Mouse (Mus musculus): Measurements from ENCODE around the gene Gm20721. TPM values are rescaled to one million over a fixed set of nuclear protein-coding genes. Genes with fewer than 3 reads are reported as not detected.

Gm20721 gene
- polyA plus RNA-seq, 1 experiment from 2014 or later = 1.3 TPM

DNA sequence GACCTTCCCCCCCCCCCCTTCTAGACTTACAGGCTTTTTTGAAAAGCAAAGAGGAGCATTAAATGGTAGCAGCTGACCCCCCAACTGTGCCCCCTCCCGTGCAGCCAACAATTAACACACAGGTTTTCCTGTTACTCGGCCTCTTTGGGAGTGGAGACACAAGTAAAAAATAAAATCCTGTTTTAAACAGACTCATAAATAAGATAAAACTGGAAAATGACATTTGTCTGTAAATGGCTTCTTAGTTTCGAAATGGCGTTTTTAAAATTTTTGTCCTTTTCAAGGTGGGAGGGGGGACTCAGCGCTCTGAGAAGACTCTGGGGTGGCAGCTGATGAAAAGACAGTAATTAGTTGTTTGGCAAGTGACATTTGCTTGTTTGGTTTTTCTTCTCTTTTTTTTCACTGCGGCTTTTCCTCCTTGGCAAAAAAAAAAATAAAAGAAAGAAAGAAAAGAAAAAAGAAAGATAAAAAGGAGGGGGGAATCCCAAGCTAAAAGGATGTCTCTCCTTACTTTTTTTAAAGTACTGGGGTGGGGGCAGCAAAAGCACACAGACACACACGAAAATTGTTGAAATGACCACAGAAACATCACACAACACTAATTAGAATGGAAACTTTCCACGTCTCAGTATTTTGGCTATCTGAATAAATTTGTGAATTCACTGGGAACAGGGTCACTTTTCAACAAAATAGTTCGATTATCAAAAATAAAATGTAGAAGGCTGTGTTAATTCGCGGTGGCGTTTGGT is 15.1 kb downstream of the Gm20721 start:
- no peak for ATAC-seq
- Histone ChIP-seq H3K27me3 (ENCODE audit: insufficient read depth, low read length) (no peaks in the 10 kb centered on the region), H3K36me3 (replicated peaks; ENCODE audit: insufficient read depth, low read length) (peaks cover 7% of the 10 kb centered on the region; the same call in 1 of the 2 replicates), H3K4me3 (ENCODE audit: low read depth, low read length) (peak overlapping the region; percentile 88), H3K9me3 (ENCODE audit: low read length) (no peaks in the 10 kb centered on the region), H3K4me2 (ENCODE audit: low read depth, low read length) (peak overlapping the region; percentile 96), H3K9ac (replicated peaks) (peak overlapping the region; percentile 95), H3K27ac (ENCODE audit: low read depth) (peak overlapping the region; percentile 96), H3K4me1 (ENCODE audit: insufficient read depth) (peaks cover 37% of the 10 kb centered on the region)
- 27% methylated on average over 12 of the region's 12 CpGs for WGBS (ENCODE audit: insufficient replicate concordance)
- DNase-seq = no peak
- TF ChIP-seq CTCF (IDR thresholded peaks at IDR 0.05; ENCODE audit: low read depth) (no peak), EP300 (IDR thresholded peaks at IDR 0.05; ENCODE audit: low read depth) (no peak)

- Histone ChIP-seq H3K27me3 (ENCODE audit: insufficient read depth, low read length) (no peaks in the 10 kb centered on the region), H3K27ac (ENCODE audit: low read depth) (peak overlapping the region; percentile 96), H3K4me1 (ENCODE audit: insufficient read depth) (peaks cover 37% of the 10 kb centered on the region), H3K9me3 (ENCODE audit: low read length) (no peaks in the 10 kb centered on the region), H3K4me2 (ENCODE audit: low read depth, low read length) (peak overlapping the region; percentile 96), H3K4me3 (ENCODE audit: low read depth, low read length) (peak overlapping the region; percentile 88), H3K36me3 (replicated peaks; ENCODE audit: insufficient read depth, low read length) (peaks cover 7% of the 10 kb centered on the region; the same call in 1 of the 2 replicates), H3K9ac (replicated peaks) (peak overlapping the region; percentile 95)
- peak; percentile 65 for ATAC-seq
- TF ChIP-seq EP300 (IDR thresholded peaks at IDR 0.05; ENCODE audit: low read depth) (no peak), CTCF (IDR thresholded peaks at IDR 0.05; ENCODE audit: low read depth) (peak; percentile 31)
- peak; percentile 84 for DNase-seq
- WGBS (ENCODE audit: insufficient replicate concordance) = under 1% methylated on average over 38 of the region's 48 CpGs
These were observed 15.8 kb downstream of the Gm20721 start for GRCm38 (mm10) chr2:174330616-174331191.

GRCm38 (mm10) chr2:174329663-174330615 is 16.6 kb downstream of the Gm20721 start:
- peaks cover 7% of the 10 kb centered on the region; the same call in 1 of the 2 replicates for H3K36me3 ChIP-seq (replicated peaks; ENCODE audit: insufficient read depth, low read length)
- peak overlapping the region; percentile 95 for H3K9ac ChIP-seq (replicated peaks)
- H3K27ac ChIP-seq (ENCODE audit: low read depth) = peak overlapping the region; percentile 96
- H3K4me2 ChIP-seq (ENCODE audit: low read depth, low read length) = peak overlapping the region; percentile 96
- H3K4me1 ChIP-seq (ENCODE audit: insufficient read depth) = peaks cover 34% of the 10 kb centered on the region
- peak overlapping the region; percentile 88 for H3K4me3 ChIP-seq (ENCODE audit: low read depth, low read length)
- DNase-seq = peak; percentile 80
- peak; percentile 65 for ATAC-seq
- no peaks in the 10 kb centered on the region for H3K27me3 ChIP-seq (ENCODE audit: insufficient read depth, low read length)
- WGBS (ENCODE audit: insufficient replicate concordance) = 5% methylated on average over 44 of the region's 131 CpGs
- H3K9me3 ChIP-seq (ENCODE audit: low read length) = no peaks in the 10 kb centered on the region
- TF ChIP-seq CTCF (IDR thresholded peaks at IDR 0.05; ENCODE audit: low read depth) (peak; percentile 11; the same call in 1 of the 2 replicates), EP300 (IDR thresholded peaks at IDR 0.05; ENCODE audit: low read depth) (no peak)

DNA sequence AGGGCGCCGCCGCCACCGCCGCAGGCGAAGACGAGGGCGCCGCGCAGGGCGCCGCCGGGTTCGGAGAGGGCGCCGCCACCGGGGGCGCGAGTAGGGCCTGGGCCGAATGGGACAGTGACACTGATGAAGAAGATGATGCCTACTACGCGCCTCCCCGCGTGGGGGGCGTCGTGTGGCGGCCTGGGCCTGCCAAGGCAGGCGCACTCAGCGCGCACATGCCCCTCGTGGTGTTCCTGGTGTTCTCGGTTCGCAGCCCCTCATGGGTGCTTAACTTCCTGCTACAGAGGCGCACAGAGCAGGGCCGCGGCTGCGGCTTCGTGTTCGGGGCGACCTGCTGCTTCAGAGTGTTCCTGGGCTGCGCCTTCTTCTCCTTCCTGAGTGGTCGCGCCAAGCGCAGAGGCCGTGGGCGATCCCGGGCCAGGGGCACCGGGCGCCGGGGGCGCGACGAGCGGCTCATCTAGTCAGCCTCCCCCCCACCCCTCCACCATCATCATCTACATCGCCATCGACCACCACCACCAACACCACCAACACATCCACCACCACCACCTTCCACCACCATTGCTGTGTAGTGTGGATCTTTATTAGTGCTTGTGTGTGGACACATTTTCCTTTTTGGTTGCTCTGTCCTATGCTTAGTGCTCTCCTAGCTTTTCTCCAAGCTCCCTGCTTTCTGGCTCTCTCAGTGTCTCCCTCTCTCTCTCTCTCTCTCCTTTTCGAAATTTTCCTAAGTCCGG is 17.4 kb downstream of the Gm20721 start:
- H3K4me1 ChIP-seq (ENCODE audit: insufficient read depth) = peaks cover 25% of the 10 kb centered on the region
- no peaks in the 10 kb centered on the region for H3K27me3 ChIP-seq (ENCODE audit: insufficient read depth, low read length)
- no peaks in the 10 kb centered on the region for H3K9me3 ChIP-seq (ENCODE audit: low read length)
- H3K27ac ChIP-seq (ENCODE audit: low read depth) = peak overlapping the region; percentile 96
- WGBS (ENCODE audit: insufficient replicate concordance) = 50% methylated on average over 56 of the region's 58 CpGs
- H3K4me2 ChIP-seq (ENCODE audit: low read depth, low read length) = peak overlapping the region; percentile 96
- peak overlapping the region; percentile 88 for H3K4me3 ChIP-seq (ENCODE audit: low read depth, low read length)
- 0 out of 2 replicates have a peak, but pooled peaks have one; percentile 3 for TF ChIP-seq CTCF (IDR thresholded peaks at IDR 0.05; ENCODE audit: low read depth)
- no peak for TF ChIP-seq EP300 (IDR thresholded peaks at IDR 0.05; ENCODE audit: low read depth)
- peaks cover 2% of the 10 kb centered on the region; the same call in 1 of the 2 replicates for H3K36me3 ChIP-seq (replicated peaks; ENCODE audit: insufficient read depth, low read length)
- H3K9ac ChIP-seq (replicated peaks) = peak overlapping the region; percentile 95
- ATAC-seq = no peak
- DNase-seq = peak; percentile 52

DNA sequence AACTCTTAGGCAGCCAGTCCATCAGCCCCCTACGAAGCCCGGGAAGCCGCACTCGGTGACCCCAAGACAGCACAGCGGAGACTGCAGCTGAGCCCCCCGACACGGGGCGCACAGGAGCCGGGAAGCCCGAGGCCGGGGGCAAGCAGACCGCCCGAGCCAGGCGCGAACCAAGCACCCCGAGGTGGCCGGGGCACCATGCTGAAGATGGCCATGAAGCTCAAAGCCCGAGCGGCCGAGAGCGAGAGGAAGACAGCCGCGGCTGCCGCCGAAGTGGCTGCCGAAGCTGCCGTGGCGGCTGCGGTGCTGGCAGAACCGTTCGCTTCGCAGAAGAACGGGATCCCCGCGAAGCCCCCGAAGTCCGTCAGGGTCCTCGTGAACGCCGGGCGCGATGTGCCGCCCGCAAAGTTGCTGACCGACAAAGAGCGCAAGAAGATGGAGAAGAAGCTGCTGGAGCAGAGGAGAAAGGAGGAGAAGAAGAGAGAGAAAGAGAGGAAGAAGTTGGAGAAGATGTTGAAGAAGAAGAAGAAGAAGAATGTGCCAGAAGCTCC is 18.1 kb downstream of the Gm20721 start:
- peak; percentile 26 for DNase-seq
- peak overlapping the region; percentile 96; the same call in 1 of the 2 replicates for H3K27ac ChIP-seq (ENCODE audit: low read depth)
- TF ChIP-seq CTCF (IDR thresholded peaks at IDR 0.05; ENCODE audit: low read depth) = no peak
- no peaks in the 10 kb centered on the region for H3K36me3 ChIP-seq (replicated peaks; ENCODE audit: insufficient read depth, low read length)
- no peaks in the 10 kb centered on the region for H3K9me3 ChIP-seq (ENCODE audit: low read length)
- WGBS (ENCODE audit: insufficient replicate concordance) = 48% methylated on average over 46 of the region's 46 CpGs
- no peak for ATAC-seq
- H3K9ac ChIP-seq (replicated peaks) = peak overlapping the region; percentile 95
- H3K4me2 ChIP-seq (ENCODE audit: low read depth, low read length) = peak overlapping the region; percentile 96
- H3K4me1 ChIP-seq (ENCODE audit: insufficient read depth) = peaks cover 21% of the 10 kb centered on the region
- H3K27me3 ChIP-seq (ENCODE audit: insufficient read depth, low read length) = no peaks in the 10 kb centered on the region
- H3K4me3 ChIP-seq (ENCODE audit: low read depth, low read length) = peak overlapping the region; percentile 88
